ENCODE assay signal across 11 mouse cellular contexts in genomic region chr10:20314797-20315196, GRCm38 (mm10). TPM values are rescaled to one million over a fixed set of nuclear protein-coding genes. Genes with fewer than 3 reads are reported as not detected.
DNase-seq lines count a peak whose midpoint lies in the region; ATAC-seq lines count a peak whose summit lies in the region.
"Had no signal": no experiment of that assay in that cellular context is flagged by ENCODE, and none has a peak within 500 bp of the region (broad histone marks: within the 10 kb centered on the region; RNA-seq: fewer than 3 reads in every experiment).

No protein-coding gene starts in this region.

- peaks cover 28% of the 10 kb centered on the region for H3K36me3 ChIP-seq in liver, embryonic 12.5 days
- H3K36me3 ChIP-seq in hindbrain, embryonic 13.5 days, result peaks cover 12% of the 10 kb centered on the region

- no peak overlapping the region for H3K27ac ChIP-seq in liver, embryonic 12.5 days
- H3K27ac ChIP-seq in hindbrain, embryonic 13.5 days, result no peak overlapping the region

- no peaks in the 10 kb centered on the region for H3K9me3 ChIP-seq in liver, embryonic 12.5 days (replicated peaks)
- H3K9me3 ChIP-seq in hindbrain, embryonic 13.5 days, result no peaks in the 10 kb centered on the region

- peaks cover 58% of the 10 kb centered on the region for H3K4me1 ChIP-seq in liver, embryonic 12.5 days
- H3K4me1 ChIP-seq in hindbrain, embryonic 13.5 days (replicated peaks), result peaks cover 26% of the 10 kb centered on the region

- H3K4me3 ChIP-seq in liver, embryonic 12.5 days, result peak overlapping the region; percentile 91; the same call in 1 of the 2 replicates
- no peak overlapping the region for H3K4me3 ChIP-seq in hindbrain, embryonic 13.5 days

- H3K27me3 ChIP-seq in liver, embryonic 12.5 days (replicated peaks), result no peaks in the 10 kb centered on the region
- H3K27me3 ChIP-seq in hindbrain, embryonic 13.5 days, result no peaks in the 10 kb centered on the region

- 16% methylated on average over 2 of the region's 2 CpGs for WGBS in liver, embryonic 12.5 days (ENCODE audit: insufficient replicate concordance)
- WGBS in hindbrain, embryonic 13.5 days, result 59% methylated on average over 2 of the region's 2 CpGs

- no peak for ATAC-seq in liver, embryonic 12.5 days
- no peak for ATAC-seq in hindbrain, embryonic 13.5 days (ENCODE audit: low FRiP score)
- ATAC-seq: midbrain, embryonic 16.5 days had no signal

- no peak overlapping the region for H3K9ac ChIP-seq in liver, embryonic 12.5 days
- no peak overlapping the region for H3K9ac ChIP-seq in hindbrain, embryonic 13.5 days

- DNase-seq in heart, postnatal 14 days, result peak; percentile 19 to 21
- no peak for DNase-seq in heart, postnatal 25 days (ENCODE audit: low spot score)
- peak; percentile 50 for DNase-seq in A20 (ENCODE audit: low read depth, low spot score)
- peak; percentile 50 for DNase-seq in ES-CJ7 (ENCODE audit: low read depth, low spot score)
- DNase-seq in yolk sac, embryonic 10.5 days (ENCODE audit: low spot score), result no peak
- DNase-seq in adrenal gland, postnatal 4 days (ENCODE audit: low spot score in 2 of 2), result no peak
- DNase-seq: adrenal gland, postnatal 14 days; thymus, postnatal 14 days had no signal

- peak overlapping the region; percentile 87 for H3K4me2 ChIP-seq in liver, embryonic 12.5 days
- no peak overlapping the region for H3K4me2 ChIP-seq in hindbrain, embryonic 13.5 days

- intact Hi-C loops in heart, postnatal 14 days (cut with DNase I), result loop anchor here (5.0 kb wide), 1 partner anchor 33 kb away; the partner anchor contains the start of gene Mtfr2
- intact Hi-C loops in heart, postnatal 25 days (cut with DNase I), result loop anchor here (5.0 kb wide), 1 partner anchor 638 kb away; the partner anchor contains the start of gene Ahi1

RNA-seq across cellular contexts. Expression of gene Bclaf1, which starts 2.5 kb away (rescaled TPM):
- 10 to 100 TPM; 68.4 to 68.7 TPM for total RNA-seq in heart, postnatal 14 days (2021)
- total RNA-seq in heart, postnatal 25 days (2021), result 10 to 100 TPM; 45.5 to 58.2 TPM
- 79.3 and 80.4 TPM in 2 replicates for polyA plus RNA-seq in liver, embryonic 12.5 days (2016; fragmentation: Nextera tagmentation; extraction: Ambion mirVana)
- 127 and 138 TPM in 2 replicates for polyA plus RNA-seq in hindbrain, embryonic 13.5 days (2015; fragmentation: Nextera tagmentation; extraction: Ambion mirVana)
- 100 to 1,000 TPM; 182 to 204 TPM for total RNA-seq in adrenal gland, postnatal 4 days (2021)

RNA-seq across cellular contexts. Expression of gene Mtfr2, which starts 32.8 kb away (rescaled TPM):
- total RNA-seq in heart, postnatal 14 days (2021), result 1 to 10 TPM in 1 of 2 experiments, under 1 TPM in 1; 0.72 to 1.2 TPM
- total RNA-seq in heart, postnatal 25 days (2021), result under 1 TPM in 1 of 2 experiments, not detected in 1; 0.16 TPM
- 3.4 and 4.7 TPM in 2 replicates for polyA plus RNA-seq in liver, embryonic 12.5 days (2016; fragmentation: Nextera tagmentation; extraction: Ambion mirVana)
- polyA plus RNA-seq in hindbrain, embryonic 13.5 days (2015; fragmentation: Nextera tagmentation; extraction: Ambion mirVana), result 0.36 and 1.4 TPM in 2 replicates
- total RNA-seq in adrenal gland, postnatal 4 days (2021), result 1 to 10 TPM; 3.3 to 3.5 TPM

Comparison
In these comparisons a context has a peak if more than half of its experiments do, and no peak if none do; other contexts are left out.
1. DNase-seq: peak in heart, postnatal 14 days (2 of 2), A20 (single experiment) and ES-CJ7 (single experiment); none in heart, postnatal 25 days (single experiment), yolk sac, embryonic 10.5 days (single experiment) and adrenal gland, postnatal 4 days (0 of 2).